Mouse (Mus musculus) naive thymus-derived CD4-positive, alpha-beta T cell, adult 5 months (primary cell): ENCODE data around the gene Esp3. TPM values are rescaled to one million over a fixed set of nuclear protein-coding genes. Genes with fewer than 3 reads are reported as not detected.

ENCODE experiments used
- polyA plus RNA-seq: library from polyadenylated mRNA; unstranded; fragments of 100-300 nt; shearing (Covaris generic); gene quantifications from one replicate; pipeline ENCODE4 v1.2.1, GENCODE M21; 2017

Esp3 gene
- polyA plus RNA-seq: not detected

GRCm38 (mm10) chr17:40631775-40632174 lies at the start of gene Esp3:
TSS of gene Esp3 (plus strand) at chr17:40632075.

GRCm38 (mm10) chr17:40598294-40598693 lies 33.6 kb upstream of the Esp3 start, which contains the start of gene Esp4:
TSS of gene Esp4 (plus strand) at chr17:40598594.

Other genes starting within 250 kb of the Esp3 start
- not detected for gene Esp8, start 112.1 kb upstream of the Esp3 start, polyA plus RNA-seq
- not detected for gene Esp6, start 70.6 kb upstream of the Esp3 start, polyA plus RNA-seq
- gene Esp4, start 33.5 kb upstream of the Esp3 start, polyA plus RNA-seq: not detected
- not detected for gene Esp1, start 95.0 kb downstream of the Esp3 start, polyA plus RNA-seq
- not detected for gene Crisp2, start 174.9 kb downstream of the Esp3 start, polyA plus RNA-seq
- gene Rhag, start 179.1 kb downstream of the Esp3 start, polyA plus RNA-seq: not detected
- gene 9130008F23Rik, start 248.5 kb downstream of the Esp3 start, polyA plus RNA-seq: not detected